Mouse (Mus musculus): Measurements from ENCODE around the gene Eepd1.

GRCm38 (mm10) chr9:25588581-25588980 is 107.2 kb downstream of the Eepd1 start:
- TF ChIP-seq CTCF (IDR thresholded peaks at IDR 0.05 in 2 of 3, conservative IDR thresholded peaks at IDR 0.05 in 1 of 3; ENCODE audit: control insufficient read depth in 1 of 3, insufficient read depth in 1 of 3, low read depth in 2 of 3, low read length in 3 of 3, poor library complexity in 1 of 3, severe bottlenecking in 1 of 3) (no peak), EP300 (IDR thresholded peaks at IDR 0.05; ENCODE audit: low read depth in 1 of 2, low read length in 2 of 2) (no peak), POLR2A (IDR thresholded peaks at IDR 0.05; ENCODE audit: control insufficient read depth in 1 of 2, insufficient read depth in 1 of 2, low read depth in 1 of 2, low read length in 2 of 2, poor library complexity in 1 of 2) (no peak), SIN3A (IDR thresholded peaks at IDR 0.05; ENCODE audit: low read length) (no peak), ZMIZ1 (IDR thresholded peaks at IDR 0.05; ENCODE audit: low read depth, low read length) (no peak), RCOR1 (IDR thresholded peaks at IDR 0.05; ENCODE audit: low read depth, low read length) (no peak), USF1 (IDR thresholded peaks at IDR 0.05; ENCODE audit: low read depth, low read length) (no peak), NELFE (IDR thresholded peaks at IDR 0.05; ENCODE audit: low read depth, low read length) (no peak)
